Mouse (Mus musculus): ENCODE measurements around the gene Nubpl.

Nubpl gene

GRCm38 (mm10) chr12:52335142-52335765 lies 237.7 kb downstream of the Nubpl start:
- DNase-seq (ENCODE audit: low read depth) = no peak

GRCm38 (mm10) chr12:52338136-52338753 lies 240.7 kb downstream of the Nubpl start:
- DNase-seq (ENCODE audit: low read depth) = peak; percentile 4

- no peak for DNase-seq (ENCODE audit: low read depth)
These were observed 249.1 kb downstream of the Nubpl start for GRCm38 (mm10) chr12:52346611-52347010.

GRCm38 (mm10) chr12:52350276-52350675 lies 252.7 kb downstream of the Nubpl start:
- DNase-seq (ENCODE audit: low read depth) = no peak

- no peak for DNase-seq (ENCODE audit: low read depth)
These were observed 261.9 kb downstream of the Nubpl start for GRCm38 (mm10) chr12:52359484-52359883.

- DNase-seq (ENCODE audit: low read depth) = no peak
These were observed 262.6 kb downstream of the Nubpl start for GRCm38 (mm10) chr12:52360136-52360535.

GRCm38 (mm10) chr12:52361198-52361597 lies 263.7 kb downstream of the Nubpl start:
- DNase-seq (ENCODE audit: low read depth) = no peak

Measured in c-Kit-positive CD71-positive TER-119-negative erythroid progenitor cells, embryonic 14.5 days (primary cell).